Mouse (Mus musculus): ENCODE measurements around the gene Tmem161b. TPM values are rescaled to one million over a fixed set of nuclear protein-coding genes. Genes with fewer than 3 reads are reported as not detected.

Gene Tmem161b
- polyA plus RNA-seq, 1 experiment from 2014 or later: 31.9 TPM

DNA sequence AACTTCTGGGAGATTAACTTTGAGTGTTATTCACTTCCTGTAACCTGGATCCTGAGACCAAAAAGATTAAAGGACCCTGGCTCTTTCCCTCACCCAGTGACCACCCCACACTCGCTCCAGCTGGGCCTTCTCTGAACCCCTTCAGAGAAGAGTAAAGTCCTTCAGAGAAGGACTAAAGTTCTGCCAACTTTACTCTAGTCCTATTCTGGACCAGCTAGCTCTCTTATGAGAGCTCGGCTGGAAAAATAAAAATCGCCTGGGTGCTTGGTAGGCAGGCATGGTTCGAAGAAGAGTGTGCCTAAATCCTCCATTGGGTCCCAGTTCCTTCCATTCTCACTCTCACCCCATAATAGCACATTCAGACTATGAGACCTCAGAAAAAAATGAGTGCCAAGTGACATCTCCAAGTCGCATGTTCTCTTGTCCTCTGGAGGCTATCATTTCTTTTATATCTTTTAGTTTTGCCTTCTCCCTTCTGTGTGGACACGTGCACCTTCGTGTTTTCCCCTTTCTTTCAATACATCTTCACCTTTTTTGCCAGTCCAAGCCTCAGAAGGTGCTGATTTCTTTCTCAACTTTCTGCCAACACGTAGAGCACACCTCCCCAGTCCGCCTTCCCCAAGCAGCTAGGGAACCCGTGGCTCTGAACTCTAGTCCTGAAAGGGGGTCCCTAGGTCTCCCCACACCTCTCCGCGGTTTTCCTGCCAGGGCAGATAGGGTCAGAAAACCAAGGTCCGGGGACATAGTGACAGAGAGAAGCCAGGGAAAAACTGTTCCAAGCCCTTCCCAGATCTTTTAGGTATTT, 121.8 kb downstream of the Tmem161b start:
- 15% methylated on average over 13 of the region's 13 CpGs for WGBS
- no peak for ATAC-seq
- H3K4me3 ChIP-seq (replicated peaks; ENCODE audit: low read length): 0 out of 2 replicates have a peak overlapping the region, but pooled peaks have one; percentile 16

DNA sequence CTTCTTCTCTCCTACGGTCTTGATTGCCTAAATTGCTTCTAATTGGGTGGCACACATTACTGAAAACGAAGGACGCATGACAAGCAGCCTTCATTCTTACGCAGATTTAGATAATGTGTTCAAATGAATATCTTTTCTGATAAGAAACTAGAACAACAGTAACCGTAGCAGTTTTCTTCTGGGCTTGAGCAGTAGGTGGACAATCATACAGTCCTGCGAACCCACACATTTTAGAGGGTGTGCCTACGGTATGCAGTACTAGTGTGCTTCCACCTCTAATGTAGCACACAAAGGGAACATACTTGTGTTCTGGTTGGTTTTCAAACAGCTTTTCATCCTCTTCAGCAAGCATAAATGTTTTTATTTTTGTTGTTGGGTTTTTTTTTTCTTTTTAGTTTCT, 122.6 kb downstream of the Tmem161b start:
- no peaks in the 10 kb centered on the region for H3K27me3 ChIP-seq (replicated peaks; ENCODE audit: control insufficient read depth, insufficient read depth, low read length)
- H3K4me3 ChIP-seq (replicated peaks; ENCODE audit: low read length): peak overlapping the region; percentile 30
- peak overlapping the region; percentile 88 for H3K4me2 ChIP-seq (ENCODE audit: low read length)
- peaks cover 31% of the 10 kb centered on the region for H3K4me1 ChIP-seq (replicated peaks; ENCODE audit: control insufficient read depth, insufficient read depth, low read length)
- 2% methylated on average over 7 of the region's 7 CpGs for WGBS
- peak overlapping the region; percentile 67 for H3K9ac ChIP-seq (replicated peaks; ENCODE audit: low read depth, low read length)
- H3K27ac ChIP-seq (ENCODE audit: low read length): peak overlapping the region; percentile 100
- H3K36me3 ChIP-seq (ENCODE audit: control insufficient read depth, insufficient read depth): no peaks in the 10 kb centered on the region
- no peaks in the 10 kb centered on the region for H3K9me3 ChIP-seq (ENCODE audit: control insufficient read depth, low read length)
- ATAC-seq: no peak

More for the DNA sequence above, 121.8 kb downstream of the Tmem161b start:
- Histone ChIP-seq H3K27me3 (replicated peaks; ENCODE audit: control insufficient read depth, insufficient read depth, low read length) (no peaks in the 10 kb centered on the region), H3K27ac (ENCODE audit: low read length) (peak overlapping the region; percentile 100), H3K9ac (replicated peaks; ENCODE audit: low read depth, low read length) (peak overlapping the region; percentile 67), H3K36me3 (ENCODE audit: control insufficient read depth, insufficient read depth) (no peaks in the 10 kb centered on the region), H3K4me2 (ENCODE audit: low read length) (peak overlapping the region; percentile 88), H3K4me1 (replicated peaks; ENCODE audit: control insufficient read depth, insufficient read depth, low read length) (peaks cover 31% of the 10 kb centered on the region), H3K9me3 (ENCODE audit: control insufficient read depth, low read length) (no peaks in the 10 kb centered on the region)

GRCm38 (mm10) chr13:84345114-84345513, 123.0 kb downstream of the Tmem161b start:
- peaks cover 34% of the 10 kb centered on the region for H3K4me1 ChIP-seq (replicated peaks; ENCODE audit: control insufficient read depth, insufficient read depth, low read length)
- no peak for ATAC-seq
- peak overlapping the region; percentile 88 for H3K4me2 ChIP-seq (ENCODE audit: low read length)
- no peaks in the 10 kb centered on the region for H3K9me3 ChIP-seq (ENCODE audit: control insufficient read depth, low read length)
- H3K4me3 ChIP-seq (replicated peaks; ENCODE audit: low read length): peak overlapping the region; percentile 30
- no peaks in the 10 kb centered on the region for H3K36me3 ChIP-seq (ENCODE audit: control insufficient read depth, insufficient read depth)
- peak overlapping the region; percentile 100 for H3K27ac ChIP-seq (ENCODE audit: low read length)
- H3K27me3 ChIP-seq (replicated peaks; ENCODE audit: control insufficient read depth, insufficient read depth, low read length): no peaks in the 10 kb centered on the region
- 11% methylated on average over 8 of the region's 8 CpGs for WGBS
- H3K9ac ChIP-seq (replicated peaks; ENCODE audit: low read depth, low read length): peak overlapping the region; percentile 67

Small RNA genes lying within 50 kb of the gene (microRNA-seq; reads per million reads assigned to microRNA genes)
- gene Gm24331: not detected

Measured in forebrain, embryonic 16.5 days (tissue).